Mouse (Mus musculus) embryonic fibroblast, embryonic 13.5 days (primary cell): ENCODE measurements around the gene Evx2.

Experiments
- CTCF ChIP-seq: IDR thresholded peaks from 2 replicates; pipeline ENCODE4 v1.5.1; 2011; ENCODE audit warnings: mild to moderate bottlenecking, control low read depth, low read length, moderate library complexity, borderline replicate concordance; ENCODE audit not compliant: insufficient read depth
- POLR2A ChIP-seq: IDR thresholded peaks from 2 replicates; pipeline ENCODE4 v1.6.1; 2011; ENCODE audit warnings: low read depth, mild to moderate bottlenecking, control low read depth, low read length, moderate library complexity

GRCm38 (mm10) chr2:74702820-74703219, 43.5 kb upstream of the Evx2 start:
- TF ChIP-seq POLR2A (no peak), CTCF (no peak)
